Mouse (Mus musculus) urinary bladder, adult 18-20 months (tissue): ENCODE results near the gene Lonp2.

Experiments used
- DNase-seq, 2 experiments: peaks; one replicate each; pipeline ENCODE4 v3.0.0; 2022; ENCODE audit warnings: low spot score in 2 of 2, mixed read lengths in 2 of 2

Gene Lonp2

DNA sequence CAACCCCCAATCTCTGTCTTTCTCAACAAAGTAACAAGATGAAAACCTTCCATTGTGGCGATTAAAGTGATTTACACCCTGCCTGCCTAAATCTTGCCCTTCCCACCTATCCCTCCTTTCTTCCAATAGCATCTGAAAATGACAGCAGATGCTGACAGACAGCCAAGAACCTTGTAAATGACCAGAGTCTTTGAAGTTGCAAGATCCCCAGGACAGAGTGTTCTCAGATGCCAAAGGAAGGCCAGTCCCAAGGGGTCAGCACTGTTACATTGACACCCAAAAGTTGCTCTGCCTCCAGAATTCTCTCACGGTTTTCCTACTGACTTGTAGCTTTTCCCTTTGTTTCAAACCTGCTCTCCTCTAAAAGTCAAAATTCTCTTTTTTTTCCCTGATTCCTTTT is 126.0 kb downstream of the Lonp2 start:
- no peak for DNase-seq

DNA sequence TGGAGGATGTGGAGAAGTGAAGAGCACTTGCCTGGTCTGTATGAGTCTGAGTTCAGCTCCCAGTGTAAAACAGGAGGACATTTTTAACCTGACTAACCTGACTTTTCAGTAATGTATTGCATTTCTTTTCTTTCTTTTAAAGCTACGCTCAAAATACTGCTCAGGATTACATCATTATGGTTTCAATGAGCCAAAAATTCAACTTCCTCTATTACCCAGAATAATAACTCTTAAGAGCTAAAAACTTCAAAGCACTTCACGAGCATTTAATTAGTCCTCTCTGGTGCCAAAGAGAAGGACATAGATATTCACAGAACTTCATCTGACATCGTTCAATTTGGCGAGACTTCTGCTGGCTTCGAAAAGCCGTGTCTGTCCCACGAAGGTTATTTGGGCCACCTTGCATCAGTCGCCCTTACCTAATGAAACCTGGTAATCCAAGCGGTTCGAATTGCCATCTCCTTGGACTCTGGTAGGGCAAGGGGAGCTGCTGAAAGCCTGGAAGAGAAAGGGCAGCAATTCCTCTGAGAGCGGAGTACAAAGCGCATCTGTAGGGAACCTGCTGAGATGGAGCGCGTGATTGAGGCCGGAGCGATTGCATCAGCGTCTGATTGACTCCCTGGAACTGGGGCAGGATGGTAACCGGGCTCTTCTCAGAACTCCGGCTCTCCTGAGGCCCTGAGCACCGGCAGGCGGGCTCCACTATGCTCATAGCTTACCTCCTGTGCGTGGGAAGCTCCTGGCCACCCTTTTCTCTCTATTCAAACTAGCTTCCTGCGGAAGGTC is 133.3 kb downstream of the Lonp2 start:
- DNase-seq: no peak

DNA sequence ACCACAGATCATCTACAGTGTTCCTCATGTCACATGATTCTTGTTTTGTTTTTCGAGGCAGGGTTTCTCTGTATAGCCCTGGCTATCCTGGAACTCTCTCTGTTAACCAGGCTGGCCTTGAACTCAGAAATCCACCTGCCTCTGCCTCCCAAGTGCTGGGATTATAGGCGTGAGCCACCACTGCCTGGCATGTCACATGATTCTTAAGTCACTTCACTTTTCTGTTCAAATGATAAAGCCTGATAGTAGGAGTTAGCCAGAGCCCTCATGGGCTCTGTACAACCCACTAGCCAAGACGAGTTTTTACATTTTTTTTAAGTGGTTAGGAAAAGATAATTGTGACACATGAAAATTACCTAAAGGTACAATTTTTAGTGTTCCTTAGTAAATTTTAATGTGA is 134.8 kb downstream of the Lonp2 start:
- DNase-seq: no peak

DNA sequence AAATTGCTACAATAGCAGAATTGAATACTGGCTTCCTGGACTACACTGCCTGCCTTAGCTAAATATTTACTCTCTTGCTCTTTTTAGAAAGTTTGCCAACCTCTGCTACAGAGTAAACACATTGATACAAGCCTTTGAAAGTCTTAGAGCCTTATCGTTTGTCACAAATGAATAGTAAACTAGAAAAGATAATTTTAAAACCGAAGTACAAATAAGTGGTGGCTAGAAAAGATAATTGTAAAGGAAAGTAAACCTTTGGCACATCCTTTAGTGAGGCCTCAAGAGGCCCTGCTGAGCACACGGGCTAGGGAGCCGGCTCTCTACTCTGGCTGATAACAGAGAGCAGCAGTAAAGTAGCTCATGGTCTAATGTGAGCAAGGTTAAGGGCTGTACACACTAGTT is 135.2 kb downstream of the Lonp2 start:
- no peak for DNase-seq

DNA sequence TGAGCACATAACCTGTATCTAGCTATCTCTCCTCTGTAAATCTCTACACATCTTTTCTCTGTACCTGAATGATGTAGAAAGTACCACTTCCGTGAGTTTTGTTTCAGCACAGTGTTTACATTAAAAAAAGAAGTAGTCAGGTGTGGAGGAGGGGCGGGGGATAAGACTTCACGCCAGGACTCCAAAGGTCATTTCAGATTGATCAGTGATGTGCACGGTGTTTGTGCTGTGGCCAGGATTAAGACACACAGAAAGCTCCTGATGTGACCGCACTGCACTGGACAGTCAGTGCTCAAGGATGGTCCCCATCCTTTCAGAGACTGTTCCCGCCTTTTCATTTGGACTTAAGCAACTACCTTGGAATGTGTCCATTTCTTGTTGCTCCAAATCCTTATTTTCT is 136.9 kb downstream of the Lonp2 start:
- DNase-seq: no peak

DNA sequence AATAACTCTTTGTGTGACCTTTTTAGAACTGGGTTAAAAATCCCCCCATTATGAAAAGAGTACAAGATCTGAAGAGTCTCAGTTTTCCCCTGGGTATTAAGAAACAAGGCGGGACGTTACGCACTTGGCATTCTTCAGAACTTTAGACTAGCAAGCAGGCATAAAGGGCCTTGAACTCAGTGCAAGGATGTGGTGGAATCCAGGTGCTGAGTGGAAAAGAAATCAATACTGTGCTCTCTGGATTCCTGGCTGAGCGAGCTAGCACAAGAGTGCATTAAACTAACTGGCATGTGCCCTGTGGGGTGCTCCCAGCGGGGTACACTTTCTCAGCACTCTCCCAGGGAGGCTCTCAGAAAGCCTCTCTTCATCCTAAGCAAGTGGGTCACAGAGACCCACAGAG is 139.0 kb downstream of the Lonp2 start:
- DNase-seq: no peak

DNA sequence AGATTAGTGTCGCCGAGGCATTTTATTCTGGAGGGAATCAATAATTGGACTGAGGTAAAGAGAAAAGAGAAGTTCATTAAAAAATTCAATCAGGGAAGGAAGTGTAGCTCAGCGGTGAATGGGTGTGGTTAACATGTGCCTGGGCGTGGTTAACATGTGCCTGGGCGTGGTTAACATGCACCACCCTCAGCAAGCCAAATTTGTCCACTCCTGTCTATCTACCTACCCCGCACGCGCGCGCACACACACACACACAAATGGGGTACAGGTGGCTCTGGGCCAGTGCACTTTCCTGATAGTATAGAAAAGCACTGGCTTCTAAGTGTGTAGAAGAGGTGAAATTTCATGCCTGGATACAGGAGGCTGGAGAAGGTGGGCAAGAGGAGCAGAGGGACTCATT is 141.3 kb downstream of the Lonp2 start:
- DNase-seq: no peak

DNA sequence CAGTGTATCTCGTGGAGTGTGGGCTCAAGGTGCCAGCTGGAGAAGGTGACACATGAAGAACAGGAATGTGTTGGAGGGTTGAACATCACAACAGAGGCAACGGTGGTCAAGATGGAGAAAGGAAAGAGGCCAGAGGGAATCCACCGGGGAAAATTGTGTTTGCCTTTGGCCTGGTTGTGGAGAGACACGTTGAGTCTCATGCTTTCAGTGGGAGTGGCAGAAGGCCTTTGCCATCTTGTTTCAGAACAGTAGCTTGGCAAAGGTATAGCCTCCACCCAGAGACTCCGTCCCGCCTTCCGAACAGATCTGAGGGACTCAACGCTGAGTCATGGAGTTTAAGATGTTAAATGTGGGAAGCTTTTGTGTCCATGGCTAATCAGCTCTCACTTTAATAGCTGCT is 141.8 kb downstream of the Lonp2 start:
- DNase-seq: no peak

DNA sequence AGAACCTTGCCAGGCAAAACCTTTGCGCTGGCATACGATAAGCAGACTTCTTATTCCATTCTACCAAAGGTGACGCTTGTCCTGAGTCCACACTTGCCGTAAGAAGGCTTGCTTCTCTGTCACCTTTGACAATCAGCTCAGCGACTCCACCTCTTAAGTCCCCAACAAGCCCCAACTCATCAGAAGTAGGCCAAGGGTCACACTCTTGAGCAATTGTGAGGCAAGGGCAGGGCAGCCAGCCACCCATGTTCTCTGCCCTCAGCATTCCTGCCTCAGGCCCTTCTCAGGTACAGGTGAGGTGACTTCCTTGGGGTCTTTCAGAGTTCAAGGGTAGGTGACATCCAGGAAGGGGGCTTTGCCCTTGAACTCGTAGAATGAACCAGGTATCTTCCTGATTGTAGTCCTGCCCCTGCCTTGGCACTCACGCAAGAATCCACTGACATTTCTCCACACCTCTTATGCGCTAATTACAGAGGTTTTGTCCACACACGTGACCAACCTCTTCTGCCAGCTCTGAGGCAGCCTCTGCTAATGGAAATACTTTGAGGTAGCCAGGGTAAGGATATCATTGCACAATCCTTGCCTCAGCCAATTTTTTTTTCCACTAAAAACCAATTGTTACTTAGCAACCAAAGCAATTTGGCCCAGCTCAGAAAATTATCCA is 142.8 kb downstream of the Lonp2 start:
- peak; percentile 67 to 76 for DNase-seq

DNA sequence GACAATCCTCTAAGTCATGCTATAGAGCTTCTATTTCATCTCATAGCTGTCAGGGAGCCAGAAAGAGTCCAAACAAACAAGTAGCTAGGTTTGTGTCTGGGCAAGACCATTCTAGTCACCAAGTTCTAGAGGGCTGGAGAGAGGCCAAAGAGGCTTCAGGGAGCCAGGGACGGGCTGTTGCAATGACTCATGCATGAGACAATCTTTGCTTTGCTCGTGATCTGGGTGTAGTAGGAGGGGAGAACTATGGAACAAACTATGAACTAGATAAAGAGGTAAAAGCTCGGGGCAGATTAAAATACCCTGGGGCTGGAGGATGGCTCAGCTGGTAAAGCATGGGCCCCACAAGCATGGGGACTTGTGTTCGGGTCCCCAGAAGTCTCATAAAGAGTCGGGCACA is 144.7 kb downstream of the Lonp2 start:
- DNase-seq: peak; percentile 42 to 85

DNA sequence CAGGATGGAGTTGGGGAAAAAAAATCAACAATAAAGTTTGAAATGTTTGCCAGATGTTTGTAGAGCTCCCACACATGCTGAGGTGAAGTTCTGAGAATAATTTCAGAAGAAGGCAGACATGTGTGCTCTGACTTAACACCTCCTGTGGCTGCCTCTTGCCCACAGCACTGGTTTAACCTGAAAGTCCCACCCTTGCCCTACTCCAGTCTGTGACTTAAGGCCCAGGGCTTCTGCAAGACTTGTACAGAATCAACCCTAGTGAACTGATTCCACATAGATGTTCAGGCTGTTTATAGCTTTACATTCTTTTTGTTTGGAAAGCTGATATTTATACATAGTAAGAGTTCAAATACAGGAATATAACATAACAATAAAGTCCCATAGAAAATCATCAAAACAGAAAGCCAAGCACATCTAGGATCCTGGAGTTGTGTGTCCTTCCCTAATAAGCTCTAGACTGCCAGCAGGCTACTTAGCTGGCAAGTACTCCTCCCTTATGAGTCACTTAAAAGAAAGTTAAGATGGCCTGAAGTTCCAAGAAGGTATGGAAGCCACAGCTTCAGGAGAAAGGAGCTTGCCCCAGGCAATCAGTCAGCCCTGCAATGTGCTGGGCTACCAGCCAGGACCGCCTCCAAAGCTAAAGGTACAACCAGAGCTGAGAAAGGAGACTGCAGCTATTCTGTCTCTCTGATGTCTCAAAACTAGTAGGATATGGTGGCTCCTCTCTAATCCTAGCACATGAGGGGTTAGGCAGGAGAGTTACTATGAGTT is 146.3 kb downstream of the Lonp2 start:
- DNase-seq: peak in 1 of 2 experiments; percentile 53
